Mouse (Mus musculus): ENCODE data around the gene Pirb. TPM values are rescaled to one million over a fixed set of nuclear protein-coding genes. Genes with fewer than 3 reads are reported as not detected.
"Not testable (repeated sequence)": the region's sequence is repeated elsewhere in the genome, so short reads cannot be mapped to it uniquely, and the experiment has no call there.

The Pirb gene
- polyA plus RNA-seq, 1 experiment from 2014 or later: 0.91 TPM

GRCm38 (mm10) chr7:3703879-3704441 is 16.2 kb downstream of the Pirb start, which contains the start of gene Rps9:
Gene Rps9, plus strand, starts transcription at chr7:3703993.
- peak within 1 kb of the TSS; percentile 94 for H3K27ac ChIP-seq (ENCODE audit: low read depth)
- ATAC-seq (ENCODE audit: insufficient read depth): peak; percentile 94
- peaks cover 64% of the 10 kb centered on the region for H3K36me3 ChIP-seq (ENCODE audit: insufficient read depth)
- peak within 1 kb of the TSS; percentile 87 for H3K4me2 ChIP-seq
- H3K4me1 ChIP-seq (ENCODE audit: insufficient read depth): no peaks in the 10 kb centered on the region; the same call in 1 of the 2 replicates
- peak within 1 kb of the TSS; percentile 82 for H3K4me3 ChIP-seq (ENCODE audit: low read depth, low read length)
- TF ChIP-seq CTCF (IDR thresholded peaks at IDR 0.05; ENCODE audit: low read depth): peak; percentile 25; the same call in 1 of the 2 replicates
- DNase-seq: peak; percentile 99
- H3K27me3 ChIP-seq (ENCODE audit: insufficient read depth, low read length): no peaks in the 10 kb centered on the region
- H3K9me3 ChIP-seq (ENCODE audit: low read depth, low read length): no peaks in the 10 kb centered on the region
- H3K9ac ChIP-seq: peak within 1 kb of the TSS; percentile 96
- 2% methylated on average over 42 of the region's 42 CpGs for WGBS

GRCm38 (mm10) chr7:3703148-3703878 is 16.9 kb downstream of the Pirb start:
- Histone ChIP-seq H3K36me3 (ENCODE audit: insufficient read depth) (peaks cover 70% of the 10 kb centered on the region), H3K4me1 (ENCODE audit: insufficient read depth) (no peaks in the 10 kb centered on the region; the same call in 1 of the 2 replicates), H3K27me3 (ENCODE audit: insufficient read depth, low read length) (no peaks in the 10 kb centered on the region), H3K9ac (peak overlapping the region; percentile 96), H3K4me3 (ENCODE audit: low read depth, low read length) (peak overlapping the region; percentile 82), H3K9me3 (ENCODE audit: low read depth, low read length) (no peaks in the 10 kb centered on the region), H3K27ac (ENCODE audit: low read depth) (peak overlapping the region; percentile 39; the same call in 1 of the 2 replicates), H3K4me2 (peak overlapping the region; percentile 58)
- TF ChIP-seq CTCF (IDR thresholded peaks at IDR 0.05; ENCODE audit: low read depth): no peak
- DNase-seq: no peak
- ATAC-seq (ENCODE audit: insufficient read depth): peak; percentile 38
- 19% methylated on average over 6 of the region's 6 CpGs for WGBS

GRCm38 (mm10) chr7:3698471-3698870 is 21.7 kb downstream of the Pirb start:
- TF ChIP-seq CTCF (IDR thresholded peaks at IDR 0.05; ENCODE audit: low read depth): no peak
- Histone ChIP-seq H3K4me3 (ENCODE audit: low read depth, low read length) (no peak overlapping the region), H3K4me1 (ENCODE audit: insufficient read depth) (no peaks in the 10 kb centered on the region), H3K27me3 (ENCODE audit: insufficient read depth, low read length) (no peaks in the 10 kb centered on the region), H3K27ac (ENCODE audit: low read depth) (no peak overlapping the region), H3K4me2 (no peak overlapping the region), H3K9ac (no peak overlapping the region), H3K9me3 (ENCODE audit: low read depth, low read length) (no peaks in the 10 kb centered on the region), H3K36me3 (ENCODE audit: insufficient read depth) (peaks cover 62% of the 10 kb centered on the region)
- no peak for ATAC-seq (ENCODE audit: insufficient read depth)
- WGBS: 93% methylated on average over 6 of the region's 6 CpGs
- DNase-seq: no peak

- Histone ChIP-seq H3K4me3 (ENCODE audit: low read depth, low read length) (peak overlapping the region; percentile 79), H3K36me3 (ENCODE audit: insufficient read depth) (peaks cover 52% of the 10 kb centered on the region), H3K4me2 (peak overlapping the region; percentile 82), H3K9ac (peak overlapping the region; percentile 88), H3K27ac (ENCODE audit: low read depth) (peak overlapping the region; percentile 98; the same call in 1 of the 2 replicates)
- H3K27me3 ChIP-seq (ENCODE audit: insufficient read depth, low read length); DNase-seq; H3K4me1 ChIP-seq (ENCODE audit: insufficient read depth); H3K9me3 ChIP-seq (ENCODE audit: low read depth, low read length); ATAC-seq (ENCODE audit: insufficient read depth): not testable (repeated sequence)
- 1% methylated on average over 9 of the region's 9 CpGs for WGBS
These were observed 25.3 kb downstream of the Pirb start for GRCm38 (mm10) chr7:3694949-3695305.

- DNase-seq (peak; percentile 95), ATAC-seq (ENCODE audit: insufficient read depth) (peak; percentile 71)
- H3K36me3 ChIP-seq (ENCODE audit: insufficient read depth): peaks cover 48% of the 10 kb centered on the region
- WGBS: under 1% methylated on average over 43 of the region's 55 CpGs
- H3K4me2 ChIP-seq: peak overlapping the region; percentile 82
- H3K4me3 ChIP-seq (ENCODE audit: low read depth, low read length): peak overlapping the region; percentile 79
- no peaks in the 10 kb centered on the region for H3K9me3 ChIP-seq (ENCODE audit: low read depth, low read length)
- no peaks in the 10 kb centered on the region for H3K27me3 ChIP-seq (ENCODE audit: insufficient read depth, low read length)
- peak overlapping the region; percentile 98 for H3K27ac ChIP-seq (ENCODE audit: low read depth)
- no peak for TF ChIP-seq CTCF (IDR thresholded peaks at IDR 0.05; ENCODE audit: low read depth)
- peaks cover 3% of the 10 kb centered on the region; the same call in 1 of the 2 replicates for H3K4me1 ChIP-seq (ENCODE audit: insufficient read depth)
- H3K9ac ChIP-seq: peak overlapping the region; percentile 88
These were observed 25.9 kb downstream of the Pirb start for GRCm38 (mm10) chr7:3694076-3694948.

- Histone ChIP-seq H3K4me2 (peak overlapping the region; percentile 82), H3K36me3 (ENCODE audit: insufficient read depth) (peaks cover 43% of the 10 kb centered on the region), H3K4me1 (ENCODE audit: insufficient read depth) (peaks cover 3% of the 10 kb centered on the region; the same call in 1 of the 2 replicates), H3K27me3 (ENCODE audit: insufficient read depth, low read length) (no peaks in the 10 kb centered on the region), H3K4me3 (ENCODE audit: low read depth, low read length) (peak overlapping the region; percentile 79), H3K9me3 (ENCODE audit: low read depth, low read length) (no peaks in the 10 kb centered on the region), H3K27ac (ENCODE audit: low read depth) (peak overlapping the region; percentile 98), H3K9ac (peak overlapping the region; percentile 88)
- ATAC-seq (ENCODE audit: insufficient read depth): no peak
- under 1% methylated on average over 18 of the region's 18 CpGs for WGBS
- TF ChIP-seq CTCF (IDR thresholded peaks at IDR 0.05; ENCODE audit: low read depth): no peak
- DNase-seq: no peak
These were observed 26.4 kb downstream of the Pirb start for GRCm38 (mm10) chr7:3693809-3694075.

All from lung, embryonic 14.5 days (tissue).